Mouse (Mus musculus) limb, embryonic 13.5 days (tissue): ENCODE measurements around the gene Mex3d. TPM values are rescaled to one million over a fixed set of nuclear protein-coding genes. Genes with fewer than 3 reads are reported as not detected.
"Not testable (repeated sequence)": the region's sequence is repeated elsewhere in the genome, so short reads cannot be mapped to it uniquely, and the experiment has no call there.

ENCODE experiments used
- ATAC-seq: fragments of 200-750 bp; cut with Nextera tagmentation; 2 replicates; pipeline ENCODE4 v1.8.0; 2017; ENCODE audit warnings: low read depth, moderate number of reproducible peaks, moderate TSS enrichment; ENCODE audit not compliant: low FRiP score
- H3K27ac ChIP-seq: fragments of 300-500 bp; sonication (generic); 2 replicates; pipeline ENCODE4 v1.5.1; 2015; ENCODE audit warnings: inconsistent platforms, mild to moderate bottlenecking, moderate library complexity
- H3K27me3 ChIP-seq: fragments of 300-500 bp; sonication (generic); 2 replicates; pipeline ENCODE4 v1.6.1; 2015; ENCODE audit warnings: mild to moderate bottlenecking, inconsistent platforms
- H3K36me3 ChIP-seq: fragments of 300-500 bp; sonication (generic); 2 replicates; pipeline ENCODE4 v1.6.1; 2015; ENCODE audit warnings: inconsistent platforms, mild to moderate bottlenecking, moderate library complexity
- H3K4me1 ChIP-seq: fragments of 300-500 bp; sonication (generic); 2 replicates; pipeline ENCODE4 v1.6.1; 2015; ENCODE audit warnings: inconsistent platforms
- H3K4me2 ChIP-seq: fragments of 300-500 bp; sonication (generic); replicated peaks from 2 replicates; pipeline ENCODE4 v1.6.1; 2015; ENCODE audit warnings: inconsistent platforms, mild to moderate bottlenecking, moderate library complexity
- H3K4me3 ChIP-seq: fragments of 300-500 bp; sonication (generic); 2 replicates; pipeline ENCODE4 v1.5.1; 2015; ENCODE audit warnings: moderate library complexity, mild to moderate bottlenecking, inconsistent platforms
- H3K9ac ChIP-seq: fragments of 300-500 bp; sonication (generic); 2 replicates; pipeline ENCODE4 v1.6.1; 2015; ENCODE audit warnings: mild to moderate bottlenecking, inconsistent platforms
- H3K9me3 ChIP-seq: fragments of 300-500 bp; sonication (generic); 2 replicates; pipeline ENCODE4 v1.6.1; 2016; ENCODE audit warnings: inconsistent platforms
- WGBS: fragments of 180-500 bp; shearing (Covaris S2); methylation state at CpG from one replicate; pipeline ENCODE4 v1.1.7; 2015; 5-methylcytosine and 5-hydroxymethylcytosine counted together
- polyA plus RNA-seq: library from polyadenylated mRNA; unstranded; fragments of >200 nt; fragmentation: Nextera tagmentation; extraction: Ambion mirVana; gene quantifications from 2 replicates; pipeline ENCODE4 v1.2.1, GENCODE M21; 2015

Mex3d gene
- polyA plus RNA-seq, 1 experiment from 2014 or later, result 9.2 TPM

DNA sequence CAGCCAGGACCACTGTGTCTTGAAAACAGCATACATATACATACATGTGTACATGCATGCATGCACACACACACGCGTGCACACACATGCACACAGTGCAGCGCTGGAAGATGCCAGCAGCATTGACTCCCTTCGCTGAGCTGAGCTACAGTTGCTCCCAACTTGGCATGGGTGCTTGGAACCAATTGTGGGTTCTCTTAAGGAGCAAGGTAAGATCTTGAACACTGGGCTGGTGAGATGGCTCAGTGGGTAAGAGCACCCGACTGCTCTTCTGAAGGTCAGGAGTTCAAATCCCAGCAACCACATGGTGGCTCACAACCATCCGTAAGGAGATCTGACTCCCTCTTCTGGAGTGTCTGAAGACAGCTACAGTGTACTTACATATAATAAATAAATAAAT is 41.5 kb downstream of the Mex3d start:
- H3K4me2 ChIP-seq, ATAC-seq, H3K27ac ChIP-seq, H3K9me3 ChIP-seq, H3K36me3 ChIP-seq, H3K4me3 ChIP-seq: not testable (repeated sequence)
- Histone ChIP-seq H3K27me3 (peaks cover 100% of the 10 kb centered on the region), H3K4me1 (peaks cover 51% of the 10 kb centered on the region), H3K9ac (0 out of 2 replicates have a peak overlapping the region, but pooled peaks have one; percentile 19)
- 76% methylated on average over 6 of the region's 6 CpGs for WGBS

DNA sequence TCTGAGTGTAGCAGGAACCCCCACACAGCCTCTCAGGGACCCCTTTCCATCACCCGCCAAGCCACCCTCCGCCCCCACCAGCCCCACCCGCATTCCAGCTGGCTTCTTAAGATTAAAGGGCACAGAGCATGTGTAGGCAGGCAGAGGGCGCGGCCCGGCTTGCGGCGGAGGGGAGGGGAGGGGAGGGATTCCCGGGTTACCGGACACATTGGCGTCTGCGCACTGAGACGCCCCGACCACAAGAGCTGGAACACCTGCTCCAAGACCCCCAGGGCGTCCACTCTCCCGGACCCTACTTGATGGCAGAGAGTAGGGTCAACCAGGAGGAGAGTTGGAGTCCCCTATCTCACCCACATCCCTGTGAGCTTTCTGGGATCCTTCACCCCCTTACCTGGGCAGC is 42.3 kb downstream of the Mex3d start:
- Histone ChIP-seq H3K4me1 (peaks cover 51% of the 10 kb centered on the region), H3K4me2 (peak overlapping the region; percentile 34), H3K4me3 (peak overlapping the region; percentile 16), H3K27me3 (peaks cover 100% of the 10 kb centered on the region), H3K36me3 (no peaks in the 10 kb centered on the region), H3K27ac (no peak overlapping the region), H3K9me3 (no peaks in the 10 kb centered on the region), H3K9ac (peak overlapping the region; percentile 31; the same call in 1 of the 2 replicates)
- no peak for ATAC-seq
- under 1% methylated on average over 15 of the region's 16 CpGs for WGBS

DNA sequence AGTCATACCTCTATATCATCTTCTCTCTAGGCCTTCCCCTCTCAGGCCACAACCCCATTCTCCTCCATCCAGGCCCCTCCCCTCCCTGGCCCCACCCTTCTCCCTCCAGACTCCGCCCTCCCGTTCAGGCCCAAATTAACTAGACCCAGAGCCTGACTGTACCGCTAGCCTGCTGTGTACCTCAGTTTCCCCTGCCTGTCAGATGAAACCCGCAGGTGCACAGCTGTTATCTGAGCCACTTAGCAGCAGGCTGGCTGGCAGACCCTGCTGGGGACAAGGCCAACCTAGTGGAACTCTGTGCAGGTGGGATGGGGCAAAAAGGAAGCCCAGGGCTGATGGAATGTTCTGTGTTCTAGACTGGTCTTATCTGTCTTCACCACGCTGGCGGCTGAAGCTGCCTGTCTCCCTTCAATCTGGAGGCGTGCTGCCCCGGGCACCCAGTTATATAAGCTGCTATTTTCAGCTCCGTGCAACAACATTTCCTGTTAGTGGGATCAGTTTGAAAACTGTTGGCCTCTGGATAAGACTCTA is 43.3 kb downstream of the Mex3d start:
- Histone ChIP-seq H3K4me3 (no peak overlapping the region), H3K27ac (no peak overlapping the region), H3K9ac (no peak overlapping the region), H3K36me3 (no peaks in the 10 kb centered on the region), H3K4me2 (0 out of 2 replicates have a peak overlapping the region, but pooled peaks have one; percentile 59), H3K4me1 (peaks cover 50% of the 10 kb centered on the region), H3K27me3 (peaks cover 98% of the 10 kb centered on the region), H3K9me3 (no peaks in the 10 kb centered on the region)
- 34% methylated on average over 9 of the region's 9 CpGs for WGBS
- ATAC-seq, result no peak

GRCm38 (mm10) chr10:80343425-80343895 is 44.0 kb downstream of the Mex3d start:
- ATAC-seq, result peak; percentile 6; the same call in 1 of the 2 replicates
- H3K36me3 ChIP-seq, result no peaks in the 10 kb centered on the region
- peaks cover 91% of the 10 kb centered on the region for H3K27me3 ChIP-seq
- WGBS, result 31% methylated on average over 13 of the region's 13 CpGs
- no peak overlapping the region for H3K27ac ChIP-seq
- peaks cover 43% of the 10 kb centered on the region for H3K4me1 ChIP-seq
- peak overlapping the region; percentile 36 for H3K4me3 ChIP-seq
- H3K4me2 ChIP-seq, result peak overlapping the region; percentile 59
- H3K9ac ChIP-seq, result no peak overlapping the region
- no peaks in the 10 kb centered on the region for H3K9me3 ChIP-seq

DNA sequence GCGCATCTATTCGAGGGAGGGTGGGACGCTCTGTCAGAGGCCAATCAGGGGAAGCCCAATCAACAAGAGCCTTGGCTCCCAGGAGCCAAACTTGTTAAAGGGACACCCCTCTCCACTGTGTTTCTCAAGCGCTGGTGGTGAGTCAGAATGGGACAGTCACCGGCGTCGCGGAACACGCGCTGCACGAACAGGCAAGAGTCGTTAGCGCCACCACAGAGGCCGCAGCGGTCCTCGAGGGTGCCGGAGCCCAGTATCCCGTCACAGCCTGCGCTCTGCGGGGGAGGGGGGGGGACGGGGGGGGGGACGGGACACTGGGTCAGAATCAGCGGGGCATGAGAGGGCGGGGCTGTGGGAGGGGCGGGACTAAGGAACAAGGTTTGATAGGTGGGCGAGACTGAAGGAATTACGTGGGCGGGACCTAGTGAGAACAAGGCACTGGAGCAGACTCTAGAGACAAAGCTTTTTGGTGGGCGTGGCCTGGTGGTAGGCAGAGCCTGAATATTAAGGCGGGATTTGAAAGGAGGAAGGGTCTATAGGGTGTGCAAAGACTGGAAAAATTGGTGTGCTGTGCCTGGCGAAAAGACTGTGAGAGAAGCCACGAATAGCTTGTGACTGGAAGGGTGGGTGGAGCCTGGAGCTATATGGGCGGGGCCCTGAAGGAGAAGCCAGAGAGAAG is 44.6 kb downstream of the Mex3d start:
- Histone ChIP-seq H3K4me2 (peak overlapping the region; percentile 59), H3K4me1 (peaks cover 37% of the 10 kb centered on the region), H3K4me3 (peak overlapping the region; percentile 36), H3K9me3 (no peaks in the 10 kb centered on the region), H3K27me3 (peaks cover 89% of the 10 kb centered on the region), H3K36me3 (no peaks in the 10 kb centered on the region), H3K27ac (no peak overlapping the region), H3K9ac (peak overlapping the region; percentile 25; the same call in 1 of the 2 replicates)
- WGBS, result under 1% methylated on average over 29 of the region's 33 CpGs
- ATAC-seq, result peak; percentile 70

- Histone ChIP-seq H3K36me3 (no peaks in the 10 kb centered on the region), H3K4me3 (peak overlapping the region; percentile 36), H3K4me1 (peaks cover 35% of the 10 kb centered on the region), H3K27ac (no peak overlapping the region), H3K4me2 (peak overlapping the region; percentile 59), H3K9me3 (no peaks in the 10 kb centered on the region), H3K27me3 (peaks cover 84% of the 10 kb centered on the region), H3K9ac (peak overlapping the region; percentile 25; the same call in 1 of the 2 replicates)
- no peak for ATAC-seq
- 1% methylated on average over 26 of the region's 26 CpGs for WGBS
These were observed 45.1 kb downstream of the Mex3d start for GRCm38 (mm10) chr10:80342305-80342748.

DNA sequence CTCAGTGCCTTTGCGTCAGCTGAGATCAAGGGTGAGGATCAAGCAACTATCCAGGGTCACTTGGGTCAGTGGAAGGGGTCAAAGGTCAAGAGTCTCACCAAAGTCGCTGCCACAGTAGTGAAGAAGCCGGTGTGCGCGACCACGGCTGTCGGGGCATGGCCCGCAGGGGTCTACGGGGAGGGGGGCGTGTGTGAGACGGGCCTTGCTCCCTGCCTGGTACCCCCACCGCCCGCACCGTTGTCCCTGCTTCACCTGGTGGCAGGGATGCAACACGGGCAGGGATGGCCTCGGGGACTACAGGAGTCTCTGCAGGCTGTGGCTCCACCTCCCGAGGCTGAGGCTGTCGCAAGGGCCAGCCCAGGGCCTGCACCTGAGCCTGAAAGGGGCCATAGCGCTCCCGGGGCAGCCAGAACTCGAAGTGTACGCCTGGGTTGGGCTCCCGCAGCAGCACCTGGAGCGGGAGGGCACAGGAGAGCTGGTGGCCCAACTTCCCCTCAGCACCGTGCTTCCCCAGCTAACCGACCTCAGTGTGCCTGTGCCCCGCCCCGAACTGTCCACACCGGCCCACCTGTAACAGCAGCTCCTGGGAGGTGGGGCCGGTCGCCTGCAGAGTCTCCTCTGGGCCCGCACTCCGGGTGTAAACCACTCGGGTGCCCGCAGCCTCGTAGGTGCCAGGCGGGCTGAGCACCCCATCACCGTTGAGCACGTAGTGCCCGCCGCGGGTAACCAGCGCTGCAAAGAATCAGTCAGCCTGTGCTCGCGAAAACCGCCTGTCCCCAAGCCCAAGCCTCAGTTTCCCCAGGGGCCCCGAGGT is 45.8 kb downstream of the Mex3d start:
- no peak overlapping the region for H3K27ac ChIP-seq
- peaks cover 78% of the 10 kb centered on the region for H3K27me3 ChIP-seq
- peaks cover 35% of the 10 kb centered on the region for H3K4me1 ChIP-seq
- no peak for ATAC-seq
- H3K36me3 ChIP-seq, result no peaks in the 10 kb centered on the region
- H3K9ac ChIP-seq, result no peak overlapping the region
- H3K4me3 ChIP-seq, result peak overlapping the region; percentile 36
- WGBS, result 2% methylated on average over 47 of the region's 47 CpGs
- no peaks in the 10 kb centered on the region for H3K9me3 ChIP-seq
- H3K4me2 ChIP-seq, result peak overlapping the region; percentile 59

DNA sequence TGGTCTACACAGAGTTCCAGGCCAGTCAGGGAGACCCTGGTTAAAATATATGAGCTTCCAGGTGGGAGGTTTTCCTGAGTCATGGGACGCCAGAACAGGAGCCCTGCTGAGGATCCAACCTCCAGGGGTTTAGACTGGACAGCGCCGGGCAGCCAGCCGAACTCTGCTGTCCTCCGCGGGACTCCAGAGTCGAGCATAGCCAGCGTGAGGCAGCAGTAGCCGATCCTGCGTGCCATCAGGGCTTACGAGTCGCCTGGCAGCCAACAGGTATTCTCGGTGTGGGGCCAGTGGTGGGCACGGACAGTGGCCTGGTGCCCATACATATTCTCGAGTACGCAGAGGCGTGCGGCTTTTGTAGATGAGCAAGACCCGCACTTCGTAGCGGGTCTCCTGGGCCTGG is 46.4 kb downstream of the Mex3d start:
- Histone ChIP-seq H3K9me3 (no peaks in the 10 kb centered on the region), H3K36me3 (no peaks in the 10 kb centered on the region), H3K4me3 (no peak overlapping the region), H3K4me1 (peaks cover 35% of the 10 kb centered on the region), H3K4me2 (no peak overlapping the region), H3K27ac (no peak overlapping the region), H3K9ac (no peak overlapping the region), H3K27me3 (peaks cover 71% of the 10 kb centered on the region)
- ATAC-seq, result no peak
- WGBS, result 14% methylated on average over 21 of the region's 21 CpGs

GRCm38 (mm10) chr10:80339941-80340750 is 47.3 kb downstream of the Mex3d start:
- Histone ChIP-seq H3K27ac (no peak overlapping the region), H3K4me3 (peak overlapping the region; percentile 12; the same call in 1 of the 2 replicates), H3K27me3 (peaks cover 63% of the 10 kb centered on the region), H3K9me3 (no peaks in the 10 kb centered on the region), H3K4me2 (peak overlapping the region; percentile 50), H3K4me1 (peaks cover 32% of the 10 kb centered on the region), H3K9ac (peak overlapping the region; percentile 25; the same call in 1 of the 2 replicates), H3K36me3 (no peaks in the 10 kb centered on the region)
- WGBS, result 23% methylated on average over 19 of the region's 19 CpGs
- peak; percentile 20; the same call in 1 of the 2 replicates for ATAC-seq

- Histone ChIP-seq H3K9ac (no peak overlapping the region), H3K36me3 (no peaks in the 10 kb centered on the region), H3K27ac (no peak overlapping the region), H3K27me3 (peaks cover 44% of the 10 kb centered on the region), H3K9me3 (no peaks in the 10 kb centered on the region), H3K4me1 (peaks cover 3% of the 10 kb centered on the region; the same call in 1 of the 2 replicates), H3K4me3 (no peak overlapping the region), H3K4me2 (no peak overlapping the region)
- ATAC-seq, result no peak
- 84% methylated on average over 12 of the region's 12 CpGs for WGBS
These were observed 51.2 kb downstream of the Mex3d start for GRCm38 (mm10) chr10:80336263-80336662.

- 76% methylated on average over 5 of the region's 5 CpGs for WGBS
- ATAC-seq, result no peak
- Histone ChIP-seq H3K27ac (no peak overlapping the region), H3K36me3 (no peaks in the 10 kb centered on the region), H3K9me3 (no peaks in the 10 kb centered on the region), H3K9ac (no peak overlapping the region), H3K27me3 (peaks cover 35% of the 10 kb centered on the region), H3K4me2 (no peak overlapping the region), H3K4me3 (no peak overlapping the region), H3K4me1 (peaks cover 15% of the 10 kb centered on the region)
These were observed 54.9 kb downstream of the Mex3d start for GRCm38 (mm10) chr10:80332525-80332989.
